Mouse (Mus musculus): ENCODE data around the gene Gm6899. TPM values are rescaled to one million over a fixed set of nuclear protein-coding genes. Genes with fewer than 3 reads are reported as not detected.
A peak's percentile ranks its signal among the peaks of the same experiment; 100 is the strongest.

Gm6899 gene
- total and polyA plus RNA-seq, 3 experiments: 0.60 TPM; not detected in 2

GRCm38 (mm10) chr11:26601571-26602175 lies 8.6 kb downstream of the Gm6899 start:
- in situ Hi-C loops (cut with MboI; ENCODE audit: low pct_ligation_motif_present, low pct_unique_long_range_greater_than_20kb, low sequenced_read_pairs): no loop called here
- H3K27ac ChIP-seq (ENCODE audit: insufficient read depth, low read depth): no peak overlapping the region
- H3K4me3 ChIP-seq (replicated peaks in 1 of 3; ENCODE audit: low read depth in 2 of 3, low read length in 2 of 3, poor library complexity in 1 of 3): no peak overlapping the region
- no peaks in the 10 kb centered on the region for H3K36me3 ChIP-seq (replicated peaks in 1 of 2; ENCODE audit: control insufficient read depth in 1 of 2, insufficient read depth in 1 of 2, low read length in 1 of 2)
- H3K9ac ChIP-seq (ENCODE audit: insufficient read depth, low read depth): peak overlapping the region; percentile 19; the same call in 1 of the 2 replicates
- dilution Hi-C loops (cut with MboI; ENCODE audit: extremely low pct_ligation_motif_present, extremely low pct_unique_long_range_greater_than_20kb, low sequenced_read_pairs): no loop called here
- H3K27me3 ChIP-seq (replicated peaks): no peaks in the 10 kb centered on the region
- no peaks in the 10 kb centered on the region for H3K9me3 ChIP-seq (replicated peaks; ENCODE audit: low read length)
- peaks cover 15 to 69% of the 10 kb centered on the region in 2 experiments for H3K4me1 ChIP-seq (ENCODE audit: control insufficient read depth in 1 of 2, insufficient read depth in 2 of 2)
- H3K4me2 ChIP-seq (ENCODE audit: insufficient read depth, low read depth, poor library complexity, severe bottlenecking): 0 out of 2 replicates have a peak overlapping the region, but pooled peaks have one; percentile 22
- TF ChIP-seq UBTF (IDR thresholded peaks at IDR 0.05; ENCODE audit: low read depth, low read length) (no peak), HCFC1 (IDR thresholded peaks at IDR 0.05; ENCODE audit: low read depth, low read length) (no peak), IRF4 (IDR thresholded peaks at IDR 0.05; ENCODE audit: low read depth, low read length) (peak; percentile 61; the same call in 1 of the 2 replicates), EP300 (IDR thresholded peaks at IDR 0.05; ENCODE audit: low read length) (peak; percentile 64; the same call in 1 of the 2 replicates), ELF1 (IDR thresholded peaks at IDR 0.05; ENCODE audit: low read depth, low read length) (no peak), POLR2A (IDR thresholded peaks at IDR 0.05; ENCODE audit: low read depth, low read length) (no peak), E2F4 (IDR thresholded peaks at IDR 0.05; ENCODE audit: insufficient replicate concordance, low read depth, low read length) (no peak), MAX (IDR thresholded peaks at IDR 0.05; ENCODE audit: low read length) (no peak), POLR2AphosphoS2 (IDR thresholded peaks at IDR 0.05; ENCODE audit: low read depth, low read length) (no peak), GABPA (IDR thresholded peaks at IDR 0.05; ENCODE audit: insufficient replicate concordance, low read depth, low read length) (no peak), NELFE (IDR thresholded peaks at IDR 0.05; ENCODE audit: low read depth, low read length) (no peak), CHD2 (IDR thresholded peaks at IDR 0.05; ENCODE audit: low read length) (no peak), BHLHE40 (IDR thresholded peaks at IDR 0.05; ENCODE audit: low read depth, low read length) (peak; percentile 71), PAX5 (IDR thresholded peaks at IDR 0.05; ENCODE audit: low read length) (no peak), USF1 (IDR thresholded peaks at IDR 0.05; ENCODE audit: low read depth, low read length) (no peak), JUND (conservative IDR thresholded peaks at IDR 0.05; ENCODE audit: low read depth, low read length) (peak; percentile 80), CHD1 (IDR thresholded peaks at IDR 0.05; ENCODE audit: low read depth, low read length) (no peak), ZKSCAN1 (IDR thresholded peaks at IDR 0.05; ENCODE audit: borderline replicate concordance, low read depth, low read length) (no peak), USF2 (conservative IDR thresholded peaks at IDR 0.05; ENCODE audit: low read depth, low read length) (no peak), MXI1 (IDR thresholded peaks at IDR 0.05; ENCODE audit: low read depth, low read length) (no peak), ZMIZ1 (IDR thresholded peaks at IDR 0.05; ENCODE audit: low read depth, low read length) (no peak), NRF1 (IDR thresholded peaks at IDR 0.05; ENCODE audit: low read depth, low read length) (no peak), ZC3H11A (IDR thresholded peaks at IDR 0.05; ENCODE audit: low read depth, low read length) (no peak), ZNF384 (IDR thresholded peaks at IDR 0.05; ENCODE audit: low read depth, low read length) (peak; percentile 80), SIN3A (IDR thresholded peaks at IDR 0.05; ENCODE audit: low read length) (no peak), MYC (IDR thresholded peaks at IDR 0.05; ENCODE audit: low read depth, low read length) (peak; percentile 54; the same call in 1 of the 2 replicates), TBP (conservative IDR thresholded peaks at IDR 0.05; ENCODE audit: low read depth, low read length) (no peak), CTCF (conservative IDR thresholded peaks at IDR 0.05 in 1 of 2, IDR thresholded peaks at IDR 0.05 in 1 of 2; ENCODE audit: low read depth in 2 of 2, low read length in 2 of 2) (peak in 1 of 2 experiments; percentile 59; a peak in 2 of 4 replicates), ETS1 (conservative IDR thresholded peaks at IDR 0.05; ENCODE audit: low read depth, low read length) (peak; percentile 65), MAZ (IDR thresholded peaks at IDR 0.05; ENCODE audit: low read depth, low read length) (no peak), RAD21 (IDR thresholded peaks at IDR 0.05; ENCODE audit: low read depth, low read length) (peak; percentile 65), JUN (IDR thresholded peaks at IDR 0.05; ENCODE audit: insufficient read depth, low read depth, low read length) (peak; percentile 63), MAFK (IDR thresholded peaks at IDR 0.05; ENCODE audit: insufficient replicate concordance, low read length) (no peak), RCOR1 (conservative IDR thresholded peaks at IDR 0.05; ENCODE audit: low read depth, low read length) (no peak; the same call in 1 of the 2 replicates), MEF2A (IDR thresholded peaks at IDR 0.05; ENCODE audit: borderline replicate concordance, low read depth, low read length) (no peak), KAT2A (IDR thresholded peaks at IDR 0.05; ENCODE audit: insufficient replicate concordance, low read length) (no peak), TCF12 (IDR thresholded peaks at IDR 0.05; ENCODE audit: low read depth, low read length) (no peak), SMC3 (IDR thresholded peaks at IDR 0.05; ENCODE audit: low read depth, low read length) (peak; percentile 51)
- H3K79me2 ChIP-seq (replicated peaks; ENCODE audit: control insufficient read depth, extremely low read depth, insufficient read depth, poor library complexity, severe bottlenecking): no peaks in the 10 kb centered on the region; the same call in 1 of the 2 replicates
- peak; percentile 69 for DNase-seq (ENCODE audit: extremely low read depth)
